Mouse (Mus musculus): ENCODE measurements at regions not wholly inside any gene's neighbourhood (a gene's known extent, or its start where the extent isn't known, plus 50 kb on each side); places are given as distances from the start of the nearest gene placed in this dataset.

GRCm38 (mm10) chr8:42219857-42220600 is 803.2 kb upstream of the Frg1 start:
- Histone ChIP-seq H3K36me3 (no peaks in the 10 kb centered on the region), H3K9ac (no peak overlapping the region), H3K9me3 (no peaks in the 10 kb centered on the region), H3K27me3 (no peaks in the 10 kb centered on the region), H3K4me1 (no peaks in the 10 kb centered on the region), H3K4me3 (no peak overlapping the region), H3K4me2 (replicated peaks) (no peak overlapping the region), H3K27ac (no peak overlapping the region)
- no peak for ATAC-seq (ENCODE audit: low FRiP score, low read depth)
- WGBS: 71% methylated on average over 2 of the region's 2 CpGs

- H3K4me2 ChIP-seq (replicated peaks): no peak overlapping the region
- H3K9me3 ChIP-seq: no peaks in the 10 kb centered on the region
- no peaks in the 10 kb centered on the region for H3K4me1 ChIP-seq
- no peaks in the 10 kb centered on the region for H3K27me3 ChIP-seq
- no peaks in the 10 kb centered on the region for H3K36me3 ChIP-seq
- 43% methylated on average over 2 of the region's 2 CpGs for WGBS
- no peak overlapping the region for H3K27ac ChIP-seq
- no peak overlapping the region for H3K9ac ChIP-seq
- no peak overlapping the region for H3K4me3 ChIP-seq
- no peak for ATAC-seq (ENCODE audit: low FRiP score, low read depth)
Measured at GRCm38 (mm10) chr8:42210943-42211342, 794.1 kb upstream of the Frg1 start.

GRCm38 (mm10) chr8:42209989-42210388 is 793.1 kb upstream of the Frg1 start:
- H3K9me3 ChIP-seq: no peaks in the 10 kb centered on the region
- H3K27ac ChIP-seq: no peak overlapping the region
- H3K4me3 ChIP-seq: no peak overlapping the region
- no peak overlapping the region for H3K4me2 ChIP-seq (replicated peaks)
- no peaks in the 10 kb centered on the region for H3K4me1 ChIP-seq
- H3K36me3 ChIP-seq: no peaks in the 10 kb centered on the region
- ATAC-seq (ENCODE audit: low FRiP score, low read depth): no peak
- H3K27me3 ChIP-seq: no peaks in the 10 kb centered on the region
- no peak overlapping the region for H3K9ac ChIP-seq

GRCm38 (mm10) chr8:42197257-42197656 is 780.4 kb upstream of the Frg1 start:
- Histone ChIP-seq H3K9me3 (no peaks in the 10 kb centered on the region), H3K4me3 (no peak overlapping the region), H3K27me3 (no peaks in the 10 kb centered on the region), H3K27ac (no peak overlapping the region), H3K9ac (no peak overlapping the region), H3K4me2 (replicated peaks) (no peak overlapping the region), H3K36me3 (no peaks in the 10 kb centered on the region), H3K4me1 (no peaks in the 10 kb centered on the region)
- WGBS: 85% methylated on average over 5 of the region's 5 CpGs
- no peak for ATAC-seq (ENCODE audit: low FRiP score, low read depth)

GRCm38 (mm10) chr8:42193902-42194550 is 777.2 kb upstream of the Frg1 start:
- Histone ChIP-seq H3K36me3 (no peaks in the 10 kb centered on the region), H3K27me3 (no peaks in the 10 kb centered on the region), H3K9me3 (no peaks in the 10 kb centered on the region), H3K9ac (no peak overlapping the region), H3K4me1 (no peaks in the 10 kb centered on the region), H3K4me3 (no peak overlapping the region), H3K27ac (no peak overlapping the region), H3K4me2 (replicated peaks) (no peak overlapping the region)
- no peak for ATAC-seq (ENCODE audit: low FRiP score, low read depth)
- 100% methylated on average over 1 of the region's 1 CpGs for WGBS

- no peak overlapping the region for H3K4me3 ChIP-seq
- H3K4me2 ChIP-seq (replicated peaks): no peak overlapping the region
- H3K36me3 ChIP-seq: no peaks in the 10 kb centered on the region
- H3K27ac ChIP-seq: no peak overlapping the region
- no peaks in the 10 kb centered on the region for H3K4me1 ChIP-seq
- no peak overlapping the region for H3K9ac ChIP-seq
- H3K9me3 ChIP-seq: no peaks in the 10 kb centered on the region
- 58% methylated on average over 1 of the region's 1 CpGs for WGBS
- no peak for ATAC-seq (ENCODE audit: low FRiP score, low read depth)
- no peaks in the 10 kb centered on the region for H3K27me3 ChIP-seq
Measured at GRCm38 (mm10) chr8:42187083-42187482, 770.2 kb upstream of the Frg1 start.

- Histone ChIP-seq H3K27me3 (no peaks in the 10 kb centered on the region), H3K36me3 (no peaks in the 10 kb centered on the region), H3K4me1 (no peaks in the 10 kb centered on the region), H3K27ac (no peak overlapping the region), H3K4me2 (replicated peaks) (no peak overlapping the region), H3K9ac (no peak overlapping the region), H3K4me3 (no peak overlapping the region), H3K9me3 (no peaks in the 10 kb centered on the region)
- WGBS: 77% methylated on average over 4 of the region's 4 CpGs
- ATAC-seq (ENCODE audit: low FRiP score, low read depth): no peak
Measured at GRCm38 (mm10) chr8:42183288-42183878, 766.5 kb upstream of the Frg1 start.

- H3K27ac ChIP-seq: no peak overlapping the region
- no peak overlapping the region for H3K4me3 ChIP-seq
- H3K9me3 ChIP-seq: no peaks in the 10 kb centered on the region
- no peak overlapping the region for H3K9ac ChIP-seq
- H3K36me3 ChIP-seq: no peaks in the 10 kb centered on the region
- no peak overlapping the region for H3K4me2 ChIP-seq (replicated peaks)
- WGBS: 73% methylated on average over 2 of the region's 2 CpGs
- no peaks in the 10 kb centered on the region for H3K27me3 ChIP-seq
- peak; percentile 51 for ATAC-seq (ENCODE audit: low FRiP score, low read depth)
- no peaks in the 10 kb centered on the region for H3K4me1 ChIP-seq
Measured at GRCm38 (mm10) chr8:42162441-42162840, 745.6 kb upstream of the Frg1 start.

- Histone ChIP-seq H3K27me3 (no peaks in the 10 kb centered on the region), H3K4me1 (no peaks in the 10 kb centered on the region), H3K9me3 (no peaks in the 10 kb centered on the region), H3K27ac (no peak overlapping the region), H3K4me2 (replicated peaks) (no peak overlapping the region), H3K36me3 (no peaks in the 10 kb centered on the region), H3K9ac (no peak overlapping the region), H3K4me3 (no peak overlapping the region)
- ATAC-seq (ENCODE audit: low FRiP score, low read depth): no peak
- WGBS: 64% methylated on average over 4 of the region's 4 CpGs
Measured at GRCm38 (mm10) chr8:42157006-42157405, 740.1 kb upstream of the Frg1 start.

- ATAC-seq (ENCODE audit: low FRiP score, low read depth): no peak
- no peaks in the 10 kb centered on the region for H3K4me1 ChIP-seq
- no peaks in the 10 kb centered on the region for H3K27me3 ChIP-seq
- H3K4me2 ChIP-seq (replicated peaks): no peak overlapping the region
- 48% methylated on average over 1 of the region's 1 CpGs for WGBS
- H3K36me3 ChIP-seq: no peaks in the 10 kb centered on the region
- H3K4me3 ChIP-seq: no peak overlapping the region
- H3K9me3 ChIP-seq: no peaks in the 10 kb centered on the region
- H3K27ac ChIP-seq: no peak overlapping the region
- no peak overlapping the region for H3K9ac ChIP-seq
Measured at GRCm38 (mm10) chr8:42156588-42156987, 739.7 kb upstream of the Frg1 start.

- 35% methylated on average over 5 of the region's 5 CpGs for WGBS
- no peak overlapping the region for H3K27ac ChIP-seq
- H3K36me3 ChIP-seq: no peaks in the 10 kb centered on the region
- no peak overlapping the region for H3K9ac ChIP-seq
- ATAC-seq (ENCODE audit: low FRiP score, low read depth): no peak
- H3K27me3 ChIP-seq: no peaks in the 10 kb centered on the region
- H3K4me1 ChIP-seq: peaks cover 10% of the 10 kb centered on the region
- H3K4me2 ChIP-seq (replicated peaks): no peak overlapping the region
- no peak overlapping the region for H3K4me3 ChIP-seq
- no peaks in the 10 kb centered on the region for H3K9me3 ChIP-seq
Measured at GRCm38 (mm10) chr8:42144685-42145084, 727.8 kb upstream of the Frg1 start.

- H3K9ac ChIP-seq: no peak overlapping the region
- H3K4me2 ChIP-seq (replicated peaks): no peak overlapping the region
- WGBS: 28% methylated on average over 8 of the region's 8 CpGs
- no peak for ATAC-seq (ENCODE audit: low FRiP score, low read depth)
- no peak overlapping the region for H3K27ac ChIP-seq
- H3K4me3 ChIP-seq: no peak overlapping the region
- H3K36me3 ChIP-seq: no peaks in the 10 kb centered on the region
- no peaks in the 10 kb centered on the region for H3K27me3 ChIP-seq
- peaks cover 10% of the 10 kb centered on the region for H3K4me1 ChIP-seq
- no peaks in the 10 kb centered on the region for H3K9me3 ChIP-seq
Measured at GRCm38 (mm10) chr8:42144220-42144619, 727.3 kb upstream of the Frg1 start.
